Mouse (Mus musculus) megakaryocyte progenitor cell, adult 5-6 weeks (primary cell): ENCODE data around the gene Gm45261. TPM values are rescaled to one million over a fixed set of nuclear protein-coding genes. Genes with fewer than 3 reads are reported as not detected.

Experiments
- ATAC-seq: replicated peaks from 2 replicates; pipeline ENCODE4 v1.8.0; 2016; ENCODE audit warnings: mild to moderate bottlenecking, moderate TSS enrichment, inconsistent platforms; ENCODE audit not compliant: poor library complexity
- total RNA-seq, 2 experiments: library from RNA; stranded (forward) in 1 of 2; stranded (reverse) in 1 of 2; fragments of 157-497, 149-512 nt in 1 of 2; fragments of 200-1000 nt in 1 of 2; gene quantifications; 2 replicates each; pipeline versions ENCODE4 v1.2.3 to v1.2.4; 2015 to 2017

The Gm45261 gene
- total RNA-seq (2015) (not detected in 2 replicates), total RNA-seq (2017) (not detected in 2 replicates)

GRCm38 (mm10) chr1:80461348-80461747 lies at the start of gene Gm45261:
Gm45261 (minus strand) TSS chr1:80461448.
- ATAC-seq, result no peak

DNA sequence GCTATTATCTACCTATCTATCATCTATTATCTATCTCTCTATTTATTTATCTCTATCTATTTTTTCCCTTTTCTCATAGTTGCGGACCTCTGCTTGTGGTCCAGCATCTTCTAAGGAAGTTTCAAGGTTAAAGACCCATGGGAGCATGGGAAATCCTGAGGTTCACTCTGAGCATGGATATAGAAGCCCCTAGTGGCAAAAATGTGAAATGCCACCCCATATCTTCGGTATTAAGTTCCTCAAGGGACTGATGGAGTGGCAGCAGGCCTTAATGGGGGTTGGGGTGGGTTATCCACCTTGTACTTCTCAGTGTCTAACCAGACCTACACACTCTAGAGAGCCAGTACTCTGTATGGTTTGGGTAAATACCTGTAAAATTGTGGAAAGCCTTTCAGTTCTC lies 43.5 kb upstream of the Gm45261 start:
- ATAC-seq, result peak; percentile 75

GRCm38 (mm10) chr1:80504081-80504480 lies 42.8 kb upstream of the Gm45261 start:
- no peak for ATAC-seq

DNA sequence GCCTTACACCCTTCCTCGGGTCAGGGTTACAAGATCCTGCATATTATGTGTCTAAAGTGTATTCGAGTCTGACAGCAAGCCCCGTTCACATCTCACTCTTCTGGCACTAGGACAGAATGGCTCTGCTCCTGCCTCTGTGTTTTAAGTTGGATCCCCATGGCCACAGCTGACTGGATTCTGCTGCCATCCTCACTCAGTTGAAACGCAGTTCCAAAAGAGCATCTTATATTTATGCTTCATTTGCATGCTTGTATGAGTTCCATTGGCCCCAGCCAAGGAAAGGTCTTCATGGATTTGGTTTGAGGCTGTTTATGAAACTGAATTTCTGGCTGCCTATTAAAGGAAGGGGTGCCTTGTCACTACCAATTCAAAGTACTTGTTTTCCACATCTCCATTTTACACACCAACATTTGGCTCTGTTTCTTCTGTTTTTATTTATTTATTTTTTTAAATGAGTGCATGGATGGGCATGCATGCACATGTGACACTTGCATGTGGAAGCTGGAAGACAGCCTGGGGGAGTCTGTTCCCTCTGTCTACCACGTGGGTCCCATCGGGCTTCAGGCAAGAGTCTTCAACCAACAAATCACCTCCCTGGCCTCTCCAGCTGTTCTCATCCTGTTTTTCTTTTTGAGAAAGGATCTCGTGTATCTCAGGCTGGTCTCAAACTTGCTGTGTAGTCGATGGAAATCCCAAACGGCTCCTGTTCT lies 41.4 kb upstream of the Gm45261 start:
- no peak for ATAC-seq

- ATAC-seq, result no peak
Observed at GRCm38 (mm10) chr1:80499264-80499663, 38.0 kb upstream of the Gm45261 start.

- ATAC-seq, result no peak
Observed at GRCm38 (mm10) chr1:80496360-80496759, 35.1 kb upstream of the Gm45261 start.

DNA sequence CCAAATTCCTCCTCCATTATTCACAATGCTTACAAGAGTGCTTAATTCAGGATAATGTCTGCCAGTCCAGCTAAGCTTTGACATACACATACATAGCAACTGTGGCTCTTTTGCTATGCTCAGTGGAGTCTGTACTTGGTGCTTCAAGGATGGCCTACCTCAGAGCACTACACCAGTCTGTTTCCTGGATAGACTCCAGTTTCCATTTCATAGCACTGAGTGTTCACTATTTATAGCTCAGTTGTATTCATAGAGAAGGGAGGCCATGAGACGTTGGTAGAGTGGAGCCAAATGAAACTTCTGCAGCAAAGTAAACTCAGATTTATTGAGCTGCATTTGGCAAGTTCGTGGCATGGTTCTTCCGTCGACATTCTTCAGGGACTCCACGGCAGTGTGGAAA lies 22.2 kb upstream of the Gm45261 start:
- ATAC-seq, result no peak

DNA sequence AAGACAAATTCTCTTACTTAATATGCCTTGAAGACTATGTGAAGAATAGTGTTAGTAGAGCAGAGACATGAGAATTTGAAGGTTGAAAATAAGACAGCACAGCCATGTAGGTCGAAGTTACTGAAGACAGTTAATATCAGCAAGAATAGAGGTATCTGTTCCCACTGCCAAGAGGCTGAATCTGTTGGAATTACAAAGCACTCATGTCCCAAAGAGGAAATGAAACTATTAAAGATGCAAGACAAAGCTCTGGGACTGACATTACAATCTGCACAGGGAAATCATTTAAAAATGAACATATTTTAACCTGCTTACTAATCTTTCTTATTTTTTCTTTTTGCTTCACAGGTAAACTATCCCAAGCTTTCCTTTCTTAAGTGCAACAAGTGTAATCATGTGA lies 13.7 kb upstream of the Gm45261 start:
- peak; percentile 44; the same call in 1 of the 2 replicates for ATAC-seq

GRCm38 (mm10) chr1:80472395-80472794 lies 11.1 kb upstream of the Gm45261 start:
- ATAC-seq, result no peak

DNA sequence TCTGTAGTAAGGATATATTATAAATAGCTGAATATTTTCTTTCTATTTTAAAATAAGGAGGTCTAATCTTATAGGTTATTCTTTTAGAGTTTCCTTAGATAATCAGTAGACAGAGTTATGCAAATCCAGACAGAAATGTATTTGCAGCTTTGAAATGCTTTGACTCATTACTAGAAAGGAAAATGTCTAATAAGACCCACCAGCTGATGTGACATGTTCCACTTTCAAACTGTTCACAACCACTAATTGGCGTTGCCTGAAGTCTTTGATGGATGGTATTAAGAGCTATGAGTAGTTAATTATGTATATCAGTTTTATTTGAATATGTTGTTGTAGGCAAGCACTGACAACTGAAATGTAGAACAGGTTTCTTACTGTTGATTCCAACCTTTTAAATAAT lies 1.3 kb downstream of the Gm45261 start:
- ATAC-seq, result no peak

DNA sequence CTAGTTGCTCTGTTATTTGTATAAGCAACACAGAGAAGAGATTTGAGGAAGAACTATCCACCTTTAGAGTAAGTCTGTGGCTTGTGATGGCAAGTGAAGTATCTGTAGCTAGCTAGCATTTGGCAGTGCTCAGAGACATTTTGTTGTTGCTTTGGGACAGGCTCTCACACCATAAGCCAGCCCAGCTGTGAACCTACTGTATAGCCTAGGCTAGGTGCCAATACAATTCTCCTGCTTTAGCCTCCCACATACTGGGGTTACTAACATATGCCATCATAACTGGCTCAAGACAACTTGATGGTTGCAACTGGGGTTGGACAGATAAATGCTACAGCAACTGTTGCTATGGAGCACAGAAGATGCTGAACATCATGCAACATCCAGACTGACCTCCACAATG lies 1.8 kb downstream of the Gm45261 start:
- ATAC-seq, result no peak

DNA sequence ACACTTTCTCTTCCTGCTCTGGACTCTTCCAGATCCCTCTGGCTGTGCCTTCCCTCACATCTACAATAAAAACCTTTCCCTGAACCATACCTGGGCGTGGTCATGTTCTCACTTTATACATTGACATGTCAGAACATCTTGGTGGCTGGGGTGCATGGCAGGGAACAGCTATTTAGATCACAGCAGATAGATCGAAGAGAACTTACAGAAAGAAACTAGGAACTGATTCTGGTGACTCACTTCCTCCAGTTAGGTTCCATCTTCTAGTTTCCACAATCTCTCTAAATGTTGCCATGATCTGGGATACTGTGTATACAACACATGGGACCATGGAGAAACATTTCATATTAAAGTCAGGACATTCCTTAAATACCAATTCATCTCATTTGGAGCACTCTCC lies 7.3 kb downstream of the Gm45261 start:
- ATAC-seq, result peak; percentile 47

DNA sequence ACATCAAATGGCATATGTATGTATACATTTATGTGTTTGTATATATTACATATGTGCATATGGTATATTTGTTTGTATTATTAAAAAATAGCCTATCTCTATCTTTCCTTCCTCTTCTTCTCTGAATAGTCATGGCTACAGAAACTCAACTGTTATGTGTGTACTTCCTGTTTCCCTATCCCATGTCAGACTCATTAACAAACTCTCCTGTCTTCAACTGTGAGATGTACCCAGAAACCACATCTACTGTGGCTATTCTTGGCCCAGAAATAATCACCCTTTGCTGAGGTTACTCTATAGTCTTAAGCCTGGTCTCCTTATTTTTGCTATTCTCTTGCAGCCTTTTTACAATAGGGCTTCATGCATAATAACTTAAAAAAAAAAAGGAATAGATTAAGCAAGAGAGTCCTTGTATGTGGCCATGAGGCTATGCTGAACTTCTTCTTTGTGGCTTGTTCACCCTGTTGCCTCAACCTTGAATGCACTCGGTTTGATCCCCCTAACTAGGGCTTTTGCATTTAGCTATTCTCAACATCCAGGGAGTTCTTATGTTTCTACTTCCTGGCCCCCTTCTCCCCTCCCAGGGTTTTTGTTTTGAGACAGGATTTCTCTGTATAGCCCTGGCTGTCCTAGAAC lies 9.2 kb downstream of the Gm45261 start:
- peak; percentile 90 for ATAC-seq

GRCm38 (mm10) chr1:80447554-80447953 lies 13.7 kb downstream of the Gm45261 start:
- ATAC-seq, result 0 out of 2 replicates have a peak, but pooled peaks have one; percentile 38

DNA sequence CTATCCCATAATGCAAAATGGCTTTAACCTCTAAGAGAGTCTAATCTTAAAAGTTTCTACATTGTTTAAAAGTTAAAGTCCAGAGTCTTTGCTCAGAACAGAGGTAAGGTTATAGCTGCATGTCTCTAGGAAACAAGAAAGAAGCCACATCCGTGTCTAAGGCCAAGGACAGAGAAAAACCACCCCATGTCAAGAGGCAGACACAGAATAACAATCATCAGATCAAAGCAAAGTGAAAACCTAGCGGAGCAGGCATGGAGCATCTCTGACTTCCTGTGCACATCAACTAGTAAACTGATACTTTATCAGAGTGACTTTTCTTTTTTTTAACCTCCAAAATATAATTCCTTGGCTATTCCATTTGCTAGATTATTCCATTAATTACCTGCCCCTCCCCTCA lies 20.3 kb downstream of the Gm45261 start:
- no peak for ATAC-seq

DNA sequence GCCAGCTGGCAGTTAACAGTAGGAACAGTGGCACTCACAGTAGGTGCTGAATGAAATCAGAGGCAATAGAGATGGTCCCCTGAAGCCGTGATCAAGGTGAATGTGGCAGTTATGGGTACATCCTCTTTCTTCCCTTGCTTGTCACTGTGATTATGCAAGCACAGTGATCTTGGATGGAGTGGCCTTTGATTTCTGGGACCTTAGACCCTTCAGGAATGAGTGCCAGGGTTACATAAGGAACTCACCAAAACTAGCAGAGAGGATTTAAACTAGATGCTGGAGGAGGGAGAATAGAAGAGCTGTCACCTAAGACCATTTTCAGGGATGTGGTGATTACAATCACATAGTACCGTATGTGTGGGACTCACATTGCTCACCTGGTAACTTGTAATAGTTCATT lies 22.7 kb downstream of the Gm45261 start:
- ATAC-seq, result no peak

DNA sequence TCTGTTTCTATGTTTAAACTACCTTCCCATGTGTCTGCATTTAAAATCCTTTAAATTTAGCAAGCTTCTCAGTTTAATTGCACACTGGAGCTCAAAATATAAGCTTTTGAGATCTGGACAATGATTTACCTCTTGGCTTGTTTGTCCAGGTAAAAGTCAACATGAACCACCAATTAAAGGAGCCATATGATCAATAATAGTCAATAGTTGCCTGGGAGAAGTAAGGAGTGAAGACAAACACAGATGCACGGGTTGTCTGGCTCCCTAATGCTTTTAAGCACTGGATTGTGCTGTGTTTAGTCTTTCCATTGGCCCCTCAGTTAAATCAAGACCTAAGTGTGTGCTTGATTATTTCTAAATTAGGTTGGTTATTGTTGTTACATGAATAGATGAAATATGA lies 33.3 kb downstream of the Gm45261 start:
- ATAC-seq, result no peak

- ATAC-seq, result no peak
Observed at GRCm38 (mm10) chr1:80427425-80427824, 33.8 kb downstream of the Gm45261 start.

GRCm38 (mm10) chr1:80424666-80425065 lies 36.6 kb downstream of the Gm45261 start:
- no peak for ATAC-seq

DNA sequence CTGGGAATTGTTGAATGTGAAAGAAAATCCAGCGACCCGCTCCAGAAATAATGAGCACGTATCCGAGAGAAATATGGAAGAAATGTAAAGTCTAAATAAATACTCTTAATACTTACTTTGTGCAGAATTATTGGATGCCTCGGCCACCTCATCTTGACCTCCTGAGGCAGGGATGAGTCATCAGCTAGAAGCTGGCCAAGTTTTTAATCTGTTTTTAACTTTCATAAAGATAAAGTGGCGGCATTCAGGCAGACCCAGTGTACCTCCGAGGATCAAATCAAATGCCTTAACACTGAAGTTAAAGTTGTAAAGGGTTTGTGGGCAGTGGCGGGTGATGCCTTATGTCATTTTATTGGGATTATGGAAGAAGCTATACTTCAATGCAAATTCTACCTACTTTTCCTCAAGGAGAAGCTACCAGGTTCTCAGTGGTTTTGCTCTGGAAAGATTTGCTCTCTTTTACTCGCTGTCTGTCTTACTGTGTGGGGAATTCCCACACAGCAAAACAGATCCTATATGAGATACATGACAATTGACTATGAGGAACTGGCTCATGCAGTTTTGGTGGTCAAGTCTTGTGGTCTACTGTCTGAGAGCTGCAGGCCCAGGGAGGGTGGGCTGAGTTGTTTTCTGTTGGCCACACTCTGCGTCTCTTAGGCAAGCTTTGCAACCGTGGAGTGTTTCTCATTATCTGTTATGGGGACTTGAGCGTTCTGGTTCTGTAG lies 42.8 kb downstream of the Gm45261 start:
- peak; percentile 97 for ATAC-seq

- ATAC-seq, result no peak
Observed at GRCm38 (mm10) chr1:80416329-80416728, 44.9 kb downstream of the Gm45261 start.

- no peak for ATAC-seq
Observed at GRCm38 (mm10) chr1:80412521-80412920, 48.7 kb downstream of the Gm45261 start.
